Mouse (Mus musculus) neural tube, embryonic 14.5 days (tissue): ENCODE data around the gene Spen. TPM values are rescaled to one million over a fixed set of nuclear protein-coding genes. Genes with fewer than 3 reads are reported as not detected.
"Not testable (repeated sequence)": the region's sequence is repeated elsewhere in the genome, so short reads cannot be mapped to it uniquely, and the experiment has no call there.

Source experiments
- ATAC-seq: fragments of 200-750 bp; cut with Nextera tagmentation; 2 replicates; pipeline ENCODE4 v1.8.0; 2017; ENCODE audit warnings: low read depth, mild to moderate bottlenecking, moderate TSS enrichment, moderate library complexity
- H3K27ac ChIP-seq: fragments of 300-500 bp; sonication (generic); 2 replicates; pipeline ENCODE4 v1.5.1; 2014; ENCODE audit warnings: low read depth, mild to moderate bottlenecking, control low read depth, low read length, moderate library complexity, mixed read lengths
- H3K27me3 ChIP-seq: fragments of 300-500 bp; sonication (generic); 2 replicates; pipeline ENCODE4 v1.6.1; 2014; ENCODE audit warnings: low read length; ENCODE audit not compliant: control insufficient read depth, insufficient read depth
- H3K36me3 ChIP-seq: fragments of 300-500 bp; sonication (generic); 2 replicates; pipeline ENCODE4 v1.6.1; 2014; ENCODE audit warnings: low read length, mixed read lengths; ENCODE audit not compliant: control insufficient read depth, insufficient read depth
- H3K4me1 ChIP-seq: fragments of 300-500 bp; sonication (generic); 2 replicates; pipeline ENCODE4 v1.6.1; 2014; ENCODE audit warnings: low read length; ENCODE audit not compliant: control insufficient read depth, insufficient read depth
- H3K4me2 ChIP-seq: fragments of 300-500 bp; sonication (generic); 2 replicates; pipeline ENCODE4 v1.6.1; 2014; ENCODE audit warnings: mild to moderate bottlenecking, low read depth, low read length, control low read depth
- H3K4me3 ChIP-seq: fragments of 300-500 bp; sonication (generic); 2 replicates; pipeline ENCODE4 v1.5.1; 2014; ENCODE audit warnings: low read depth, low read length, control low read depth, mixed read lengths
- H3K9ac ChIP-seq: fragments of 300-500 bp; sonication (generic); replicated peaks from 2 replicates; pipeline ENCODE4 v1.6.1; 2014; ENCODE audit warnings: low read depth, mild to moderate bottlenecking, control low read depth, low read length, mixed read lengths
- H3K9me3 ChIP-seq: fragments of 300-500 bp; sonication (generic); 2 replicates; pipeline ENCODE4 v1.6.1; 2016; ENCODE audit warnings: low read length; ENCODE audit not compliant: control insufficient read depth
- WGBS: fragments of 180-500 bp; shearing (Covaris S2); extraction: QIAGEN DNeasy Blood & Tissue Kit; methylation state at CpG from one replicate; pipeline ENCODE4 v1.1.7; 2014; 5-methylcytosine and 5-hydroxymethylcytosine counted together
- polyA plus RNA-seq: library from polyadenylated mRNA; unstranded; fragments of >200 nt; fragmentation: Nextera tagmentation; extraction: Ambion mirVana; gene quantifications from 2 replicates; pipeline ENCODE4 v1.2.1, GENCODE M21; 2014

Gene Spen
- polyA plus RNA-seq, 1 experiment from 2014 or later, result 23.9 TPM

DNA sequence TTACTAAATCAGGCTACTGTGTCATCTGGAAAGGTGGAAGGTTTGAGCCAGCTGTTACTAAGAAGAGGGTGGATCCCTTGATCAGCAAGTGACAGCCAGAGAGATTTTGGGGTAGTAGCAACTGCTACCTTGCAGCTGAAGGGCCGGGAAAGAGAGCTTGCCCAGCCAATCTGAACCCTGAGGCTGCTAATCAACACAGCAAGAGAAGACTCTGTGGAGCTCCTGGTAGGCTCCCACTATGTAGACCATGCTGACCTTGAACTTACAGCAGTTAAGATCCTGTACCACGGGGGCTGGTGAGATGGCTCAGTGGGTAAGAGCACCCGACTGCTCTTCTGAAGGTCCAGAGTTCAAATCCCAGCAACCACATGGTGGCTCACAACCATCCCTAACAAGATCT, 26.3 kb upstream of the Spen start:
- no peak overlapping the region for H3K4me2 ChIP-seq
- H3K4me1 ChIP-seq, result no peaks in the 10 kb centered on the region
- WGBS, result 77% methylated on average over 3 of the region's 3 CpGs
- no peaks in the 10 kb centered on the region for H3K9me3 ChIP-seq
- no peaks in the 10 kb centered on the region for H3K27me3 ChIP-seq
- no peaks in the 10 kb centered on the region for H3K36me3 ChIP-seq
- no peak overlapping the region for H3K27ac ChIP-seq
- no peak overlapping the region for H3K9ac ChIP-seq
- ATAC-seq, result no peak
- H3K4me3 ChIP-seq, result no peak overlapping the region

DNA sequence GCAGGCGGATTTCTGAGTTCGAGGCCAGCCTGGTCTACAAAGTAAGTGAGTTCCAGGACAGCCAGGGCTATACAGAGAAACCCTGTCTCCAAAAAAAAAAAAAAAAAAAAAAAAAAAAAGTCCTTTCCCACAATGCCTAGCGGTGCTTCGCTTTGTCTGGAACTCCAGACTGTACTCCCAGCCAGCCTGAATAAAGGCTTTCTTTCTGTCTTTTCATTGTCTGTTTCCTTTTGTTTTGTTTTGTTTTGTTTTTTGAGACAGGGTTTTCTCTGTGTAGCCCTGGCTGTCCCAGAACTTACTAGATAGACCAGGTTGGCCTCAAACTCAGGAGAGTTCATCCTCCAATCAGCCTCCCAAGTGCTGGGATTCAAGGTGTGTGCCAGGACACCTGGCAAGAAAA, 25.8 kb upstream of the Spen start:
- Histone ChIP-seq H3K27me3 (no peaks in the 10 kb centered on the region), H3K4me3 (no peak overlapping the region), H3K27ac (no peak overlapping the region), H3K4me2 (no peak overlapping the region), H3K36me3 (no peaks in the 10 kb centered on the region), H3K9ac (no peak overlapping the region), H3K9me3 (no peaks in the 10 kb centered on the region), H3K4me1 (no peaks in the 10 kb centered on the region)
- no peak for ATAC-seq
- 94% methylated on average over 4 of the region's 4 CpGs for WGBS

DNA sequence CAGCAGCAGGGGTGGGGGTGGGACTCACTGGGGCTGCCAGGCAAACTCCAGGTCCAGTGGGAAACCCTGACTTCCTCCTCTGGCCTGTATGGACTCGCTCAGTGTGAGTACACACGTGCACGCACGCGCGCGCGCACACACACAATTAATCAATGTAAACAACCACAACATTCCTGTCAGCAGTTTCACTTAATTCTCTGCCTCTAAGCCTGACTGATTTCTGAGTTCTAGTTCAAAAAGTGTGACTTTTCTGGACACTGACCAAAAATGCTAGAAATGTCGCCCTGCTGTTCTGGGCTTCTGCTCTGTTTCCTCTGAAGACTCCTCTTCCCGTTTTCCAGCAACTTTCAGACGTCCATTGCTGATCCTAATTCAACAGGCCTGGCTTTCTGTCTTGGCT, 23.9 kb upstream of the Spen start:
- Histone ChIP-seq H3K4me2 (no peak overlapping the region), H3K9ac (no peak overlapping the region), H3K36me3 (no peaks in the 10 kb centered on the region), H3K4me1 (peaks cover 7% of the 10 kb centered on the region; the same call in 1 of the 2 replicates), H3K27me3 (no peaks in the 10 kb centered on the region), H3K27ac (no peak overlapping the region), H3K9me3 (no peaks in the 10 kb centered on the region), H3K4me3 (no peak overlapping the region)
- 86% methylated on average over 11 of the region's 11 CpGs for WGBS
- ATAC-seq, result no peak

DNA sequence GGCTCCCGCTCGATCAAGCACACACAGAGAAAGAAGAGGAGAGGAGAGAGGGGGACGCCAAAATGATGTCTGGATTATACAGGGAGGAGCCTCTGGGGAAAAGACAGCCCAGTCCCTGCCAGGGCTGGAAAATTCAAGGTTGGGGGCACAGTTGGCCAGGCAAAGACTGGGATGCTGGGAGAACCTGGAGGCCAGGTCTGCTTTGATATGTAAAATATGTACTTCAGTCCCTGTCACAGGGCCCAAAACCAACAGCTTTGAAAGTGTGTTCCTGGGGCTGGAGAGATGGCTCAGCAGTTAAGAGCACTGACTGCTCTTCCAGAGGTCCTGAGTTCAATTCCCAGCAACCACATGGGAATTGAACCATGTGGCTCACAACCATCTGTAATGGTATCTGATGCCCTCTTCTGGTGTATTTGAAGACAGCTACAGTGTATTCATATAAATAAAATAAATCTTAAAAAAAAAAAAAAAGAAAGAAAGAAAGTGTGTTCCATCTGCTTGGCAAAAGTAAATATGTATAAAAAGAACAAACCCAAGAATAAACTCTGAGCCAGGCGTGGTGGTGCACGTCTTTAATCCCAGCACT, 23.0 kb upstream of the Spen start:
- not testable (repeated sequence) for H3K4me1 ChIP-seq, H3K4me3 ChIP-seq, H3K9ac ChIP-seq, H3K4me2 ChIP-seq, H3K9me3 ChIP-seq, H3K36me3 ChIP-seq, H3K27ac ChIP-seq, ATAC-seq, H3K27me3 ChIP-seq
- WGBS, result 75% methylated on average over 5 of the region's 5 CpGs

DNA sequence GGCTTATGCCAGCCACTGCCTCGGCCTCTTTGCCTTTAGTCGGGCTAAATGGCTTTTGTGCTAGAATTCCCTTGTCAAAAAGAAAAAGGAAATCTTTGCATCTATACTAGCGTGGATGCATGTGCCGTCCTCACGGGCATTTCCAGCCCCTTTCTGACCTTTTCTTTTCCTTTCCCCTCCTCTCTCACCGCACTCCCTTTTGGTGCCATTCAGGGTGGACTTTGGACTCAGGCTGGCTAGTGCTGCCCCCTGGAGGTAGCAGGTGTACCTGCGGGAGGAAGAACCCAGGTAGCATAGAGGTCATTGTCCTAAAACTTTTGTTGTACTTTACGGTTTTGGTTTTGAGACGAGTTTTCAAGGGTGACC, 21.5 kb upstream of the Spen start:
- ATAC-seq, result peak; percentile 57; the same call in 1 of the 2 replicates
- Histone ChIP-seq H3K36me3 (no peaks in the 10 kb centered on the region), H3K27ac (peak overlapping the region; percentile 89), H3K4me2 (peak overlapping the region; percentile 73), H3K4me3 (peak overlapping the region; percentile 29), H3K4me1 (peaks cover 7% of the 10 kb centered on the region; the same call in 1 of the 2 replicates), H3K27me3 (no peaks in the 10 kb centered on the region), H3K9ac (peak overlapping the region; percentile 32; the same call in 1 of the 2 replicates), H3K9me3 (no peaks in the 10 kb centered on the region)
- WGBS, result under 1% methylated on average over 9 of the region's 9 CpGs

DNA sequence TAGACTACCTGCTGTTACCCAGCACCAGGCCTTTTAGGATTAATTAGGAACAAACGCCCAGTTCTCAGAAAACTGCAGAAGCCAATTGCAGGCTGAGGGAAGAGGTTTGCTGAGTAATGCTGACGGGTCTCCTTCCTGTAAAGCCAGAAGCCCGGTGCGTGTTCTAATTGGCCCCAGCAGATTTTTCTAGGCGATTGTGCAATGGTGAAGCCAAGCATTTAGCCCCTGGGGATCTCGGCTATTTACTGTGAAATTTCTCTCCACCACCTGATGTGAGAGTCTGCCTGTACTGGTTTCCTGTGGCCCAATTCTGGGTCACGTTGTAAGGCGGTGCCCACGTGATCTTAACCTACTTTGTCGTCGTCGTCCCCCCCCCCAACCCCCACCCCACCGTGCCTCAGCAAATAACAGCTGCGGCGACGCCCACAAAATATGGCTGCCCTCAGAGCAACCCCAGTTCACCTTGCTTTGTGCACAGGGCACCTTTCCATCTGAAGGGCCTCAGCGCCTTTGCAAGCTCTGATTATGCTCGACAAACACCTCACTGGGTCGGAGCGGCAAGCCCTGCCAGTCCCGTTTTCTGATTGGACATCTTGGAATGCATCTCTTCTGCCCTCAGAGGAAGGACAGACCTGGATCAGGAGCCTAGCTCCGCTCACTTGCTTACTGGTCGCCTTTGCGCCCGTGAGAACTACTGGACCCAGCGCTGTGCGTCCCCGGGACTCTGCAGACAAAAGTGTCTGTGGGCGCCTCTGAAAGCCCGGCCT, 20.9 kb upstream of the Spen start:
- Histone ChIP-seq H3K27ac (peak overlapping the region; percentile 89), H3K36me3 (no peaks in the 10 kb centered on the region), H3K4me2 (peak overlapping the region; percentile 73), H3K4me1 (peaks cover 7% of the 10 kb centered on the region; the same call in 1 of the 2 replicates), H3K27me3 (no peaks in the 10 kb centered on the region), H3K9ac (peak overlapping the region; percentile 32), H3K4me3 (peak overlapping the region; percentile 29), H3K9me3 (no peaks in the 10 kb centered on the region)
- ATAC-seq, result peak; percentile 77
- WGBS, result 0% methylated on average over 30 of the region's 30 CpGs

DNA sequence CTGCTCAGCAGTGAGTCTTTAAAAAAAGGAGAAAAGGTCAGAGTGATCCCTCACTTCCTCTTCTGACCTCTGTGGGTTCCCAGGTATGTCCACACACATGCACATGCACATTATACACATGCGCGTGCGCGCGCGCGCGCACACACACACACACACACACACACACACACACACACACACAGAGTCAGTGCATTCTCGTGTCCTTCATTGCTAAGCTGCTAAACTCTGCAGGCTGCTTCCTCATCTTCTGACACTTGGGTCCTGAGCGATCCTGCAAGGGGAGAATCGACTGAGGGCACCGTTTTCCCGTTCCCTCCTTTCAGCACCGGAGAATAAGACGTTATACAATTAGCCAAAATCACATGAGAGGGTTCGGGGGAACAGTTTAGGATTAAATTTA, 20.3 kb upstream of the Spen start:
- no peak for ATAC-seq
- no peaks in the 10 kb centered on the region for H3K36me3 ChIP-seq
- peak overlapping the region; percentile 89 for H3K27ac ChIP-seq
- H3K27me3 ChIP-seq, result no peaks in the 10 kb centered on the region
- peaks cover 7% of the 10 kb centered on the region; the same call in 1 of the 2 replicates for H3K4me1 ChIP-seq
- peak overlapping the region; percentile 29 for H3K4me3 ChIP-seq
- H3K9me3 ChIP-seq, result no peaks in the 10 kb centered on the region
- peak overlapping the region; percentile 32; the same call in 1 of the 2 replicates for H3K9ac ChIP-seq
- H3K4me2 ChIP-seq, result peak overlapping the region; percentile 73
- 11% methylated on average over 16 of the region's 16 CpGs for WGBS

DNA sequence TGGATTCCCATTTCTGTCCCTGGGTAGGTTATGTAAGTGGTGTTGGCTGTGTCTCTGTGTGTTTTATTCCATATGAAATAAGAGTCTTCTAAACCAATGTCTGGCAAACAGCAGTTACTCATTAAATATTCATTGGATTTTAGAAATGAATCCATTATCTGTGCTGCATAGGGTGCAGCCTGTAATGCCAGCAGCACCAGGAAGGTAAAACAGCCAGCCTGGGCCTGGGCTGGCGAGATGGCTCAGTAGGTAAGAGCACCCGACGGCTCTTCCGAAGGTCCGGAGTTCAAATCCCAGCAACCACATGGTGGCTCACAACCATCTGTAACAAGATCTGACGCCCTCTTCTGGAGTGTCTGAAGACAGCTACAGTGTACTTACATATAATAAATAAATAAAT, 17.8 kb upstream of the Spen start:
- peak; percentile 44; the same call in 1 of the 2 replicates for ATAC-seq
- H3K9ac ChIP-seq, H3K9me3 ChIP-seq, H3K4me1 ChIP-seq, H3K4me3 ChIP-seq, H3K36me3 ChIP-seq, H3K27me3 ChIP-seq, H3K27ac ChIP-seq, H3K4me2 ChIP-seq: not testable (repeated sequence)
- 65% methylated on average over 5 of the region's 6 CpGs for WGBS

DNA sequence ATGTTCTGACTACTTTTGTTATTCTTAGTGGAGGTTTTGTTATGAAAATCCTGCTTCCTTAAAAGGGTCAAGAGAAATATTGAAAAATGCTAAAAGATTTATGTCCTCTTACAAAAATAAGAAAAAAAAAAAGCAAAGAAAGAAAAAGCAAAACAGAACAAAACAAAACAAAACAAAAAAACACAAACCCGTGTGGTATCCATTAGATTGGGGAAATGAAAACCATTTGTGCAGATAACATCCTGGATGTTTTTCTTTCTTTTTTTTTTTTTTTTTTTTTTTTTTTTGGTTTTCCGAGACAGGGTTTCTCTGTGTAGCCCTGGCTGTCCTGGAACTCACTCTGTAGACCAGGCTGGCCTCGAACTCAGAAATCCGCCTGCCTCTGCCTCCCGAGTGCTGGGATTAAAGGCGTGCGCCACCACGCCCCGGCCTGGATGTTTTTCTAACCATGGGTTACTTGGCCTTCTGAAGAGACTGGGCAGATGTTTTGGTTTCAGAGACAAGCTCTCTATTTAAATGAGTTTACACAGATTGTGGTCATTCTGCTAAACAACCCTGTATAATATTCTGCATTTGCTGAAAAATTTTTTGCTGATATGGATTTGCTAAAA, 16.0 kb upstream of the Spen start:
- H3K36me3 ChIP-seq, H3K27ac ChIP-seq, H3K27me3 ChIP-seq, H3K9ac ChIP-seq, H3K9me3 ChIP-seq, ATAC-seq, H3K4me2 ChIP-seq, H3K4me3 ChIP-seq, H3K4me1 ChIP-seq: not testable (repeated sequence)
- WGBS, result 93% methylated on average over 7 of the region's 9 CpGs
